Mouse (Mus musculus) embryo, embryonic 11 days (tissue): ENCODE measurements around the gene Rpap1.
A peak's percentile ranks its signal among the peaks of the same experiment; 100 is the strongest.

Experiments
- DNase-seq: peaks from one replicate; pipeline ENCODE4 v3.0.0-alpha.2; 2015

Rpap1 gene

GRCm38 (mm10) chr2:119798246-119798927 lies 11.1 kb upstream of the Rpap1 start:
- peak; percentile 76 for DNase-seq

DNA sequence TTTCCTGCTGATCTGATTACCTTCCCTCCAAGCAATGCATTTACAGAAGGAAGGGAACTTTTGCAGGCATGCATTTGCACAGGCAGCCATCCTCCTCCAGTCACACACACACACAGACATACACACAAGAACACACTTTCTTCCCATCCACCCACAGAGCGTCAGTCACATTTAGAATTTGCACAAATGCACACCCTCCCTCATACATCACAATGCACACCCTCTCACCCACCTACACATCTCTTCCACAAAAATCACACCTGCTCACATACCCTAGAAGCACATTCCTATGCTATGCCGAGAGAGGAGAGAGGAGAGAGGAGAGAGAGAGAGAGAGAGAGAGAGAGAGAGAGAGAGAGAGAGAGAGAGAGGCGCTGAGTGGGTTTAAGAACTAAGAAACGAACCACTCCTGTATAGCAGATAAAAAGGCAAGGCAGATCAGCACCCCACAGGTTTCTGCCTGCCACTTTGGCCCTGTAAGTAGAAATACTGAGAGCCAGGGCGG lies 10.0 kb upstream of the Rpap1 start, which contains the start of gene Tyro3:
Tyro3 (plus strand) TSS at position 455 of the 505 bp plus-strand sequence.
- no peak for DNase-seq

- no peak for DNase-seq
Measured at GRCm38 (mm10) chr2:119789996-119790395, 2.7 kb upstream of the Rpap1 start.

- DNase-seq, result no peak
Measured at GRCm38 (mm10) chr2:119767246-119767645, 20.1 kb downstream of the Rpap1 start.

- DNase-seq, result no peak
Measured at GRCm38 (mm10) chr2:119763924-119764323, 23.4 kb downstream of the Rpap1 start.

GRCm38 (mm10) chr2:119762276-119762675 lies 25.1 kb downstream of the Rpap1 start:
- no peak for DNase-seq

- DNase-seq, result no peak
Measured at GRCm38 (mm10) chr2:119760251-119760650, 27.1 kb downstream of the Rpap1 start, which contains the start of gene Ltk. Gene Ltk (minus strand): TSS chr2:119760431.

- DNase-seq, result peak; percentile 33
Measured at GRCm38 (mm10) chr2:119758844-119759835, 28.2 kb downstream of the Rpap1 start.

GRCm38 (mm10) chr2:119758101-119758843 lies 29.1 kb downstream of the Rpap1 start:
- peak; percentile 60 for DNase-seq

GRCm38 (mm10) chr2:119757601-119758100 lies 29.7 kb downstream of the Rpap1 start:
- DNase-seq, result peak; percentile 21

DNA sequence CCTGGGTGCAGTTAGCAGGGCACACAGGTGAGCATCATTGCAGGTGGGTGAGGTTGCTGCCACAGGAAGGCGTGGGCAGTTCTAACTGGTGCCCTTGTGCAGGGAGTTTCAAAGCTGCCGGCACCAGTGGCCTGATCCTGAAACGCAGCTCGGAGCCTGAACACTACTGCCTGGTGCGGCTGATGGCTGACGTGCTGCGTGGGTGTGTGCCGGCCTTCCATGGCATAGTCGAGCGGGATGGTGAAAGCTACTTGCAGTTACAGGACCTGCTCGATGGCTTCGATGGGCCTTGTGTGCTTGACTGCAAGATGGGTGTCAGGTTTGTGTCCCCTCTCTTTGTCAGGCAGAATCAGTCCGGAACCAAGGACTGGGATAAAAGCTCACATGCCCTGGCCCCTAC lies 38.1 kb downstream of the Rpap1 start:
- no peak for DNase-seq

- no peak for DNase-seq
Measured at GRCm38 (mm10) chr2:119747554-119747953, 39.8 kb downstream of the Rpap1 start.

- peak; percentile 40 for DNase-seq
Measured at GRCm38 (mm10) chr2:119745281-119745680, 42.1 kb downstream of the Rpap1 start.

DNA sequence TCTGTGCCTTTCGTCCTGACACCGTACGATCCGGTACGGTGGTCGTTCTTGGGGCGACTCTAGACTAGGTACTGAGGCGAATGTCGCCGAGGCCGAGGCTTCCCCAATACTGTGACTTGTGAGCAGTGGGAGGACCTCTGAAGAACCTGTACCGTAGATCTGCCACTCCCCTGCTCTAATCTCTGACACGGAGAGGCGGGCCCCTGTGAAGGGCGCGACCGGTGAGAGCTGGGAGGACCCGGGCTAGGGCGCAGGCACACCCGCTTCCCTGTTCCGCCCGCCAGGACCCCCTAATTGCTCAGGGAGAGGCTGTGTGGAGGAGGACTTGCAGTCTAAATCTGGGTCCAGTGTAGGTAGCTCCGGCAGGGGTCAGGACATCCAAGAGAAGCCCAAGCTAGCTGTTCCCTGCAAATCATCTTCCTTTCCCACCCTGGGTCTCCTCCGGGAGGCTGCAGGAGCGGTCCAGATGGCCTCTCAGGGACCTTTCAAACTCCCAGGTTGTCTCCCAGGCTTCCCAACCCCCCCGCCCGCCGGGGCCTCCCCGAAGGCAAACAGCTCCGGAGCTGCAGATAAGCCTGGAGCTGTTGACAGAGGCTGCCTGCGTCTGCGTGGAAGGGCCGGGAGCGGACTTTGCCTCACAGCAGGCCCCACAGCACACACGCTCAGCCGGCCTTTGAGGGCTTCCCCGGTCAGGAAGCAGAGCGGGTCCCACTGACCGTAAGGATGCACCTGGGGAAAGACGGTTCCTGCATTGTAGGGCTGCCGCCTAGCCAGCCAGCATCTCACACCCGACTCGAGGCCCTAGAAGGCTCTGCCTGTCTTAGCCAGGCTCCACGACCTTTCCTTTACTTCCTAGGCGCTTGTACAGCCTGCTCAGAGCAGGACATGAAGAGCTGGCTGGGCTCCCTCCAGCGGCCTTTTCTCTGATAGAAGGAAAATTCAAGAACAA lies 42.9 kb downstream of the Rpap1 start:
- DNase-seq, result peak; percentile 60

- no peak for DNase-seq
Measured at GRCm38 (mm10) chr2:119743808-119744162, 43.6 kb downstream of the Rpap1 start.

DNA sequence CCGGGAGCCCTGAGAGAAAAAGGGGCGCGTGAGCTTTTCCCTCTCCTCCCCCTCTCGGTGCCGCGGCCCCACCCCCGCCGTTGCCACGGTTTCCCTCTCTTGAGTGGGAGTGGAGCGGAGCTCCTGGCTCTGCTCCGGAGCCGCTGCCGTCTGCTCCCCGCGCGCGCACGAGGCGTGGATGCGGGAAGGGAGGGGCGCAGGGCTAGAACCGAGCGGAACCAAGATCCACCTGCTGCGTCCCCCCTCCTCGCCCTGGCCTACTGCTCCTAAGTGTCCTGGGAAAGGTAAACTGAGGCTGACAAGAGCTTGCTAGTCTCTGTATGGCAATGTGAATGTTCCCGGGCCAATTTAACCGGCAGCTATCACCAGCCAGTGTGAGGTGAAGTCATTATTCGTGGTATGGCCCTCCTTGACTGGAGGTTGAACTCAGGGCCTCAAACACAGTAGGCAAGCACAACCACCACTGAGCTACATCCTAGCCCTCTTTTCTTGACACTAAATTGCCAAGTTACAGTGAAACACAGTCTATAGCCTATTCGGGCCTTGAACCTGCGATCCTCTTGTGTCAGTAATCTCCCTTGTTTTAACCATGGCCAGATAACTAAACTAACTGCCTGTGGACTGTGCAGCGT lies 44.0 kb downstream of the Rpap1 start:
- no peak for DNase-seq

DNA sequence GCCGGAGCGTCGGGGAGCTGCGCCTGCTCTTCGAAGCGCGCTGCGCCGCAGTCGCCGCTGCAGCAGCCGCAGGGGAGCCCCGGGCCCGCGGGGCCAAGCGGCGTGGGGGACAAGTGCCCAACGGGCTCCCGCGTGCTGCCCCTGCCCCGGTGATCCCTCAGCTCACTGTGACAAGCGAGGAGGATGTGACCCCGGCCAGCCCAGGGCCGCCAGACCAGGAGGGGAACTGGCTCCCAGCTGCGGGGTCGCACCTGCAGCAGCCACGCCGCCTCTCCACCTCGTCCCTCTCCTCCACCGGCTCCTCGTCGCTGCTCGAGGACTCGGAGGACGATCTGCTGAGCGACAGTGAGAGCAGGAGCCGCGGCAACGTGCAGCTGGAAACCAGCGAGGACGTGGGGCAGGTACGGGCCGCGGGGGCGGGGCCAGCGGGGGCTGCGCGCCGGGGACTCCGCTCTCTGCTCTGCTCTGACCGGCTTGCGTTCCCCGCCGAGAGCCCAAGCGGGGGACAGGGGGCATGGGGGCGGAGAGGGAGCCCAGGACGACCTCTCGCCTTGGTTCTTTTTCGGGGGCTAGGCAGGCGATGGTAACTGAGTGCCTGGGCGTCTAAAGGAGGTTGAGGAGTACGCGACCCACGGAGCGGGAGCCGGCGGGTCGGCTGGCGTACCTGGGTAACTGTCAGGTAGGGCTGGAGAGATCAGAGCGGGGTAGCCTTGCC lies 44.7 kb downstream of the Rpap1 start:
- peak; percentile 31 for DNase-seq

DNA sequence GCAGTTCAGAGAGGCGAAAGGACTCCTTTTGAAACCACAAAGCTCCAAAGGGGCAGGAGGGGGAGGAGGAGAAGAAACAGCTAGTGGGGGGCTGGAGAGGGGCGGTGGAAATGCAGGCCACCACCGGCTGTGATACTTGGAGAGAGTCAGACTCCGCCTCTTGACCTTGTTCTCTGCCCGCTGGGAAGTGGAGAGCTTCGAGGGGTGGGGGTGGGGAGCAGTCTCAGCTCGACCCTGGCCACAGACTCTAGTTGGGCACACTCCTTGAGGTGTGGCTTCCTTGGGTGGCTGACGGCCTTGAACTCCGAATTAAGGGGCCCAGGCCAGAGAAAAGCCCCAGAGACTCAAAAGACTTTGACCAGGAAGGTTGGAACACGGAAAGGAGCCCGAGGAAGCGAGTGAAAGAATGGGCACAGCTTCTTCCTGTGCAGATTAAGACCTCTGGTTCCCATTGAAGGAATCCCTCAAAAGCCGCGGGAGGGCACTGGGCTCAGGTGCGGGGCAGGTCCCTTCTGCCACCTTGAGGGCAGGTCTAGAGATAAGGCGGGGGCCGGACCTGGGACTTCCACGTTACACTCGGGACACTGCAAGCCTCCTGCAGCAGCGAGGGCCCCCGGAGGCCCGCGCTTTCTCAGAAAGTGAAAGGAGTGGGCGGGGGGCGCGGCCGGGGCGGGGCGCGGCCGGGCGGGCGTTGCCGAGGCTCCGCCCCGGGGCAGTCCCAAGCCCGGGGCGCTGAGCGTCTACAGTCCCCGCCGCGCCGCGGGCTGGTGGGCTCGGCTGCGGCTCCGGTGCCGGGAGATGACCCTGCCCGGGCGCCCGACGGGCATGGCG lies 45.5 kb downstream of the Rpap1 start, which contains the start of gene Itpka:
Itpka (plus strand) TSS at position 757 of the 831 bp plus-strand sequence.
- DNase-seq, result peak; percentile 91

GRCm38 (mm10) chr2:119740567-119740966 lies 46.8 kb downstream of the Rpap1 start:
- DNase-seq, result no peak
